Mouse (Mus musculus): Measurements from ENCODE around the gene Skiv2l. TPM values are rescaled to one million over a fixed set of nuclear protein-coding genes. Genes with fewer than 3 reads are reported as not detected.

Skiv2l gene
- polyA plus RNA-seq, 1 experiment from 2014 or later: 43.7 TPM

DNA sequence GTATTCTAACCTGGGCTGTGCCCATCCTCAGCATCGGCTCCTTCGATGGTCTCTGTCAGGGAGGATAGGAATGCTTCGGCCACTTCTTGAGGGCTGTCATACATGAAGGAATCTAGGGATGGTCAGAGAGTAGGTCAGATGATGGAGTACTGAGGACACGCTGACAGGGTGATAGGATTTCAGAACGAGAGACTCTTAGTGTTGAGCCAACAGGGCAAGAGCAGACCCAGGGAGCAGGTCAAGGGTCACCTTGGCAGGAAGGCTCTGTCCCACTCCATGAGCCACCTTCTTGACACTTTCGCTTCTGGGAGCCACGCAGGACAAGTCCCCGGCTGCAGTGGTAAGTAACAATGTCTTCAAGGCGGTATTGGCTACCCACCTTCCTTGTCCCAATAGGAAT is 10.5 kb upstream of the Skiv2l start:
- Histone ChIP-seq H3K27ac (ENCODE audit: low read depth, low read length) (no peak overlapping the region), H3K4me3 (ENCODE audit: low read depth, low read length) (no peak overlapping the region), H3K9me3 (ENCODE audit: control insufficient read depth, low read length) (no peaks in the 10 kb centered on the region), H3K4me2 (peak overlapping the region; percentile 48; the same call in 1 of the 2 replicates), H3K36me3 (ENCODE audit: control insufficient read depth, insufficient read depth, low read length) (peaks cover 10% of the 10 kb centered on the region), H3K27me3 (replicated peaks; ENCODE audit: control insufficient read depth, insufficient read depth, low read length) (no peaks in the 10 kb centered on the region), H3K4me1 (replicated peaks; ENCODE audit: control insufficient read depth, insufficient read depth, low read length) (no peaks in the 10 kb centered on the region), H3K9ac (ENCODE audit: low read depth, low read length) (no peak overlapping the region)
- no peak for DNase-seq (ENCODE audit: low spot score)
- no peak for ATAC-seq (replicated peaks; ENCODE audit: low FRiP score)
- WGBS: 78% methylated on average over 9 of the region's 9 CpGs

DNA sequence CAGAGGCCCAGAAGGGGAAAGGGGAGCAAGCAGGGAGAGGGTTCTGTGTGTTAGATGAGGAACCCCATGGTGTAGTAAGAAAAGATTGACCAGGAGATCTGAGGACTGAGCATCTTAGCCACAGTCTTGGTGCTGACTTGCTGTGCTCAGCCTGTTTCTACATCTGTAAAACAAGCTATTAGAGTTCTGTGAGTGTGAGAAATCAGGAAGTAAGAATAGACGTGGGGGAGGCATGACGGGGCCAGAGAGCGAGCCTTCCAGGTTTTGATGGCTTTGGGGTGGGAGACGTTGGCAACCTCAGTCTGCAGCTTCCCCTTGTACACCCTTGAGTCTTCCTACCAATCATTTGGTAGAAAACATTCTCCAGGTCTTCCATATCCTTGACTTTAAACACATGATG is 8.7 kb upstream of the Skiv2l start:
- Histone ChIP-seq H3K9me3 (ENCODE audit: control insufficient read depth, low read length) (no peaks in the 10 kb centered on the region), H3K27me3 (replicated peaks; ENCODE audit: control insufficient read depth, insufficient read depth, low read length) (no peaks in the 10 kb centered on the region), H3K9ac (ENCODE audit: low read depth, low read length) (no peak overlapping the region), H3K4me2 (no peak overlapping the region), H3K36me3 (ENCODE audit: control insufficient read depth, insufficient read depth, low read length) (peaks cover 16% of the 10 kb centered on the region), H3K4me3 (ENCODE audit: low read depth, low read length) (no peak overlapping the region), H3K27ac (ENCODE audit: low read depth, low read length) (no peak overlapping the region), H3K4me1 (replicated peaks; ENCODE audit: control insufficient read depth, insufficient read depth, low read length) (no peaks in the 10 kb centered on the region)
- DNase-seq (ENCODE audit: low spot score): no peak
- ATAC-seq (replicated peaks; ENCODE audit: low FRiP score): no peak
- WGBS: 57% methylated on average over 4 of the region's 4 CpGs

DNA sequence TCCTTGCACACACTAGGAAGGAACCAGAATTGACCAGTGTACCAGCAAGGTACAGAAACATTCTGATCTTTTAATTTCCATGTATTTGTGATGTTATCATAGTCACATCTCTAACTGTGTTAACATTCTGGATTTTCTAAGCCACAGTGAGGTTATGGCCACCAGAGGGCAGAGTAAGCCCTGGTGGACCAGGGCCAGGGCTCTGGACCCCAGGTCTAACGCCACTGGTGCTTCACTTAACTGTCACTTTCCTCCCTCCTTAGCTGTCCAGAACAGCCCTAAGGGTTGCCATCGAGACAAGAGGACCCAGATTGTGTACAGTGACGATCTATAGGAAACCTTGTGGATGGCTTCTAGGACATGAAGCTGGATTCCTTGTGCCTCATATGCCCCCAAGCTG is 5.8 kb upstream of the Skiv2l start:
- Histone ChIP-seq H3K9me3 (ENCODE audit: control insufficient read depth, low read length) (no peaks in the 10 kb centered on the region), H3K4me2 (no peak overlapping the region), H3K9ac (ENCODE audit: low read depth, low read length) (no peak overlapping the region), H3K4me1 (replicated peaks; ENCODE audit: control insufficient read depth, insufficient read depth, low read length) (peaks cover 5% of the 10 kb centered on the region; the same call in 1 of the 2 replicates), H3K27ac (ENCODE audit: low read depth, low read length) (no peak overlapping the region), H3K36me3 (ENCODE audit: control insufficient read depth, insufficient read depth, low read length) (peaks cover 27% of the 10 kb centered on the region), H3K27me3 (replicated peaks; ENCODE audit: control insufficient read depth, insufficient read depth, low read length) (no peaks in the 10 kb centered on the region), H3K4me3 (ENCODE audit: low read depth, low read length) (no peak overlapping the region)
- ATAC-seq (replicated peaks; ENCODE audit: low FRiP score) (no peak), DNase-seq (ENCODE audit: low spot score) (no peak)
- 50% methylated on average over 3 of the region's 3 CpGs for WGBS

DNA sequence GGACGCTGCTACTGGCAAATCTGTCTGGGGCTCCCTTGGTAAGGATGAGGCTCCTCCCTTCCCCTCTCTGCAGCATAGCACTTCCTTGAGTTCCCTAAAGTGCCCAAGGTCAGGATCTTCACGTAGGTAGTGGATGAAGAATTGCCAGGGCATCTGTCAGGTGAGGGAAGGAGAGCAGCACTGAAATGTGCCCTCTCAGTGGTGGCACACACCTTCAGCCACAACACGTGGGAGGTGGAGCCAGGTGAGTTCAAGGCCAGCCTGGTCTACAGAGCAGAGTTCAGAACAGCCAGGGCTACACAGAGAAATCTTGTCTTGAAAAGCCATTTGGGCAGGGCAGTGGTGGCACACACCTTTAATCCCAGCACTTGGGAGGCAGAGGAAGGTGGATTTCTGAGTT is 4.8 kb upstream of the Skiv2l start:
- no peak overlapping the region for H3K4me2 ChIP-seq
- H3K4me1 ChIP-seq (replicated peaks; ENCODE audit: control insufficient read depth, insufficient read depth, low read length): peaks cover 5% of the 10 kb centered on the region; the same call in 1 of the 2 replicates
- 76% methylated on average over 3 of the region's 3 CpGs for WGBS
- no peaks in the 10 kb centered on the region for H3K27me3 ChIP-seq (replicated peaks; ENCODE audit: control insufficient read depth, insufficient read depth, low read length)
- H3K4me3 ChIP-seq (ENCODE audit: low read depth, low read length): no peak overlapping the region
- no peak overlapping the region for H3K27ac ChIP-seq (ENCODE audit: low read depth, low read length)
- ATAC-seq (replicated peaks; ENCODE audit: low FRiP score): no peak
- H3K36me3 ChIP-seq (ENCODE audit: control insufficient read depth, insufficient read depth, low read length): peaks cover 27% of the 10 kb centered on the region
- DNase-seq (ENCODE audit: low spot score): no peak
- H3K9me3 ChIP-seq (ENCODE audit: control insufficient read depth, low read length): no peaks in the 10 kb centered on the region
- H3K9ac ChIP-seq (ENCODE audit: low read depth, low read length): no peak overlapping the region

DNA sequence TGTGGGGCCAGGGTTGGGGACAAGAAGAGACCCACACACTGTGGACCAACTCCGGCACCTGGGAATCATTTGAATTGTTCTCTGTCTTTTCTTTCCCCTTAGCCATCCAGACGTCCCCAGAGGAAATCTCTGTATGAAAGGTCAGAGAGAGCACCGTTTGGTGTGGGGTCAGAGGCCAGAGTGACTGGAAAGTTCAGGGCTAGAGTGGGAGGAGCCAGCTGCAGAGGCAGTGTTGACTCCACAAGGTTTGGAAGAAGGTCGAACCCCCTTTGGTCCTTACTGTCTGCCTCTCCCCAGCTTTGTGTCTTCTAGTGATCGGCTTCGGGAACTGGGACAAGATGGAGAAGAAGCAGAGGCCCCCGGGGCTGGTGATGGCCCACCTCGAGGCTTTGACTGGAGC is 3.5 kb upstream of the Skiv2l start:
- Histone ChIP-seq H3K4me2 (no peak overlapping the region), H3K27ac (ENCODE audit: low read depth, low read length) (no peak overlapping the region), H3K4me3 (ENCODE audit: low read depth, low read length) (no peak overlapping the region), H3K27me3 (replicated peaks; ENCODE audit: control insufficient read depth, insufficient read depth, low read length) (no peaks in the 10 kb centered on the region), H3K4me1 (replicated peaks; ENCODE audit: control insufficient read depth, insufficient read depth, low read length) (peaks cover 12% of the 10 kb centered on the region), H3K9ac (ENCODE audit: low read depth, low read length) (no peak overlapping the region), H3K9me3 (ENCODE audit: control insufficient read depth, low read length) (no peaks in the 10 kb centered on the region), H3K36me3 (ENCODE audit: control insufficient read depth, insufficient read depth, low read length) (peaks cover 27% of the 10 kb centered on the region)
- no peak for ATAC-seq (replicated peaks; ENCODE audit: low FRiP score)
- 79% methylated on average over 8 of the region's 8 CpGs for WGBS
- DNase-seq (ENCODE audit: low spot score): no peak

DNA sequence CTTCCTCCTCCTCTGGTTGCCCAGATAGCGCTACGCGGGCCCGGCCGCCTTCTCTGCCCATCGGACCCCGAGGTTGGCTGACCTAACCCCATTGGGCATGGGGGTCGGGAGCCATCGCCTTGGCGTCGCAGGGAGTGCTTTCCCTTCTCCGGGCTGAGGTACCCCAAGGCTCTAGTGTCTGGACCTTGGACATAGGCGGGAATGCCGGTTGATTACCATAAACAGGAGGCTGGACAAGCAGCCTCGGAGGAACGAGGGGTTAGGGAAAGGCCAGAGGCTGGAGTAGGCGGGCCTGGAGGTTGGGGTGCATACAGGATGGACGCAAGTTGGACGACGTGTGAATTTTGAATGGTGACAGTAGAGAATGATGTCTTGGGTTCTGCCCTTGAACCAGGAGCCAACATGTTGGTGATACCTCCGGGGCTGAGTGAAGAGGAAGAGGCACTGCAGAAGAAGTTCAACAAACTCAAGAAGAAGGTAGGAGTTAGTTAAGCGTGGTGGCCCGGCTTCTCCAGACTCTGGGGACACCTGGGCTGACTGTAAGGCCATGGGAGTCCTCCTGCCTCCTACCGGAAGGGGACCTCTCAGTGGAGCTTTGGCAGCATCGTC is 611 bp upstream of the Skiv2l start:
- WGBS: 2% methylated on average over 25 of the region's 25 CpGs
- Histone ChIP-seq H3K4me2 (peak overlapping the region; percentile 97), H3K36me3 (ENCODE audit: control insufficient read depth, insufficient read depth, low read length) (peaks cover 34% of the 10 kb centered on the region), H3K4me3 (ENCODE audit: low read depth, low read length) (peak overlapping the region; percentile 89), H3K27ac (ENCODE audit: low read depth, low read length) (peak overlapping the region; percentile 68), H3K4me1 (replicated peaks; ENCODE audit: control insufficient read depth, insufficient read depth, low read length) (peaks cover 12% of the 10 kb centered on the region), H3K9me3 (ENCODE audit: control insufficient read depth, low read length) (no peaks in the 10 kb centered on the region), H3K27me3 (replicated peaks; ENCODE audit: control insufficient read depth, insufficient read depth, low read length) (no peaks in the 10 kb centered on the region), H3K9ac (ENCODE audit: low read depth, low read length) (peak overlapping the region; percentile 87)
- DNase-seq (ENCODE audit: low spot score) (no peak), ATAC-seq (replicated peaks; ENCODE audit: low FRiP score) (peak; percentile 16)

DNA sequence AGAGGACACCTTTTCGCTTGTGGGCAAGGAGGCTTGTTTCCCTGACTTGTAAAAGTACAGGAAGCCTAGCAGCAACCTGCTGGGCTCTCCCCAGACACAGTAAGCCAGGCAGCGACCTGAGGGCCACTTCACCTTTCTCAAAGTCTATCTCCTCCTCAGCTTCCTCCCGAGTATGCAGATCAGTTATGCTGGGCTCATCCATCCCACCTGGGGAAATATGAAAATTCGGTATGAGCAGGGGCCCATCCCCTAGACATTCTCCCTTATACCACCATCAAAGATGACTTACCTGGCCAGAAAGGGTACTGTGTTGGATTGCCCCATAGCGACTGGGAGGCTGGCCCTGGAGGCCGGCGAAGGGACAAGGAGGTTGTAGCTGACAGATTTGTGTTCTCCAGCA is 2.4 kb downstream of the Skiv2l start:
- DNase-seq (ENCODE audit: low spot score) (no peak), ATAC-seq (replicated peaks; ENCODE audit: low FRiP score) (no peak)
- H3K9ac ChIP-seq (ENCODE audit: low read depth, low read length): no peak overlapping the region
- H3K4me2 ChIP-seq: no peak overlapping the region
- no peaks in the 10 kb centered on the region for H3K27me3 ChIP-seq (replicated peaks; ENCODE audit: control insufficient read depth, insufficient read depth, low read length)
- H3K27ac ChIP-seq (ENCODE audit: low read depth, low read length): no peak overlapping the region
- no peak overlapping the region for H3K4me3 ChIP-seq (ENCODE audit: low read depth, low read length)
- H3K9me3 ChIP-seq (ENCODE audit: control insufficient read depth, low read length): no peaks in the 10 kb centered on the region
- H3K4me1 ChIP-seq (replicated peaks; ENCODE audit: control insufficient read depth, insufficient read depth, low read length): peaks cover 12% of the 10 kb centered on the region
- WGBS: 89% methylated on average over 7 of the region's 7 CpGs
- H3K36me3 ChIP-seq (ENCODE audit: control insufficient read depth, insufficient read depth, low read length): peaks cover 33% of the 10 kb centered on the region

DNA sequence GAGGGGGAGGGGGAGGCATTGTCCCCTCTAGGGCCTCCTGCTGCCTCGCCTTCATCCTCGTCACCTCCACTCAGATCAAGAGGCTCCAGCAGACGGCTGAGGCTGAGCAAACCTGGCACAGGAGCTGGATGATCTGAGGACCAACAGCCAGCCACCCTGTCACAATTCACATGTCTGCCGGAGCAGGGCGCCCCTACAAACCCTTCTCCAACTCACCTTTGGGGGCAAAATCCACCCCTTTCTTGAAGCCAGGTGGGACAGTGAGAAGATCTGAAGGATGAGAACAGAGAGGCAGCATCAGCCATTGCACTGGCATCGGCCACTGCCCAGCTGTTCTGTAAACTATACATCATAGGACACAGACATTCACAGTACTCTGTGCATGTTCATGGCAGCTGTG is 2.8 kb downstream of the Skiv2l start:
- Histone ChIP-seq H3K36me3 (ENCODE audit: control insufficient read depth, insufficient read depth, low read length) (peaks cover 33% of the 10 kb centered on the region), H3K27me3 (replicated peaks; ENCODE audit: control insufficient read depth, insufficient read depth, low read length) (no peaks in the 10 kb centered on the region), H3K4me1 (replicated peaks; ENCODE audit: control insufficient read depth, insufficient read depth, low read length) (peaks cover 12% of the 10 kb centered on the region), H3K27ac (ENCODE audit: low read depth, low read length) (no peak overlapping the region), H3K4me3 (ENCODE audit: low read depth, low read length) (no peak overlapping the region), H3K9ac (ENCODE audit: low read depth, low read length) (no peak overlapping the region), H3K4me2 (no peak overlapping the region), H3K9me3 (ENCODE audit: control insufficient read depth, low read length) (no peaks in the 10 kb centered on the region)
- ATAC-seq (replicated peaks; ENCODE audit: low FRiP score): no peak
- DNase-seq (ENCODE audit: low spot score): no peak
- WGBS: 90% methylated on average over 6 of the region's 6 CpGs

DNA sequence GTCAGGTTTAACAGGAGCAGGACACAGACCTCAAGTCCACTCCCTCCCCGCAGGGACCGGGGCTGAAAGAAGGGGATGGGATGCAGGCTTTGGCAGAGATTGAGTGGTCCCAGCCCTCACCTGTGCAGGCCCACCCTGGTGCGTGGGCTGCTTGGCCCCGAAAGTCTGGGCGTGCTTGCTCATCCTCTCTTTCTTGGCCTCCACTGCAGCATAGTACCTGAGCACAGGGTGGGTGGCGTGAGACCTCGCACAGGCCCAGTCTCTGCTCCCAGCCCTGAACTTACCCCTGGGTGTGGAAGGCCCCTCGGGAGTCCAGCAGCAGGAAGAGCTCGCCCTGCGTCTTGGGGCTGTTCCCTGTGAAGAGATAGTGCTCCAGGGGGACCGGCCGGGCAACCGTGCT is 5.1 kb downstream of the Skiv2l start:
- Histone ChIP-seq H3K36me3 (ENCODE audit: control insufficient read depth, insufficient read depth, low read length) (peaks cover 44% of the 10 kb centered on the region), H3K9ac (ENCODE audit: low read depth, low read length) (no peak overlapping the region), H3K27ac (ENCODE audit: low read depth, low read length) (no peak overlapping the region), H3K9me3 (ENCODE audit: control insufficient read depth, low read length) (no peaks in the 10 kb centered on the region), H3K27me3 (replicated peaks; ENCODE audit: control insufficient read depth, insufficient read depth, low read length) (no peaks in the 10 kb centered on the region), H3K4me2 (no peak overlapping the region), H3K4me3 (ENCODE audit: low read depth, low read length) (no peak overlapping the region), H3K4me1 (replicated peaks; ENCODE audit: control insufficient read depth, insufficient read depth, low read length) (peaks cover 16% of the 10 kb centered on the region)
- ATAC-seq (replicated peaks; ENCODE audit: low FRiP score): no peak
- WGBS: 90% methylated on average over 13 of the region's 13 CpGs
- no peak for DNase-seq (ENCODE audit: low spot score)

Data from liver, embryonic 11.5 days (tissue).